Mouse (Mus musculus) spleen, postnatal 4 days (tissue): Measurements from ENCODE around the gene Trim7.
A peak's percentile ranks its signal among the peaks of the same experiment; 100 is the strongest.
"Not testable (repeated sequence)": the region's sequence is repeated elsewhere in the genome, so short reads cannot be mapped to it uniquely, and the experiment has no call there.

Experiments used
- DNase-seq, 2 experiments: peaks; one replicate each; pipeline ENCODE4 v3.0.0; 2022; ENCODE audit warnings: low spot score in 2 of 2

Trim7 gene

GRCm38 (mm10) chr11:48823536-48823972 is 2.4 kb upstream of the Trim7 start:
- peak; percentile 74 to 87 for DNase-seq

GRCm38 (mm10) chr11:48824311-48824830 is 1.6 kb upstream of the Trim7 start:
- no peak for DNase-seq

GRCm38 (mm10) chr11:48826752-48827096 is 784 bp downstream of the Trim7 start:
- no peak for DNase-seq

- DNase-seq = no peak
These were observed 2.0 kb downstream of the Trim7 start for GRCm38 (mm10) chr11:48827926-48828325.

- no peak for DNase-seq
These were observed 4.3 kb downstream of the Trim7 start for GRCm38 (mm10) chr11:48830279-48830678.

GRCm38 (mm10) chr11:48831273-48831672 is 5.3 kb downstream of the Trim7 start:
- no peak for DNase-seq

- DNase-seq = no peak
These were observed 7.3 kb downstream of the Trim7 start for GRCm38 (mm10) chr11:48833078-48833730.

- peak; percentile 90 to 96 for DNase-seq
These were observed 8.0 kb downstream of the Trim7 start for GRCm38 (mm10) chr11:48833731-48834639.

GRCm38 (mm10) chr11:48835923-48836322 is 10.0 kb downstream of the Trim7 start:
- DNase-seq = no peak

- DNase-seq = no peak
These were observed 11.0 kb downstream of the Trim7 start for GRCm38 (mm10) chr11:48836990-48837309.

GRCm38 (mm10) chr11:48837310-48838180 is 11.6 kb downstream of the Trim7 start:
- peak; percentile 50 to 83 for DNase-seq

- peak in 1 of 2 experiments; percentile 42 for DNase-seq
These were observed 12.3 kb downstream of the Trim7 start for GRCm38 (mm10) chr11:48838181-48838797.

- DNase-seq = no peak
These were observed 13.1 kb downstream of the Trim7 start for GRCm38 (mm10) chr11:48838879-48839680.

- DNase-seq = no peak
These were observed 14.9 kb downstream of the Trim7 start for GRCm38 (mm10) chr11:48840805-48841204.

GRCm38 (mm10) chr11:48841213-48841612 is 15.3 kb downstream of the Trim7 start:
- no peak for DNase-seq

- DNase-seq = no peak
These were observed 16.4 kb downstream of the Trim7 start for GRCm38 (mm10) chr11:48842378-48842792.

GRCm38 (mm10) chr11:48843202-48843601 is 17.3 kb downstream of the Trim7 start:
- DNase-seq = no peak

GRCm38 (mm10) chr11:48844309-48844708 is 18.4 kb downstream of the Trim7 start:
- DNase-seq = no peak

GRCm38 (mm10) chr11:48845244-48845815 is 19.4 kb downstream of the Trim7 start:
- DNase-seq = no peak

- DNase-seq = not testable (repeated sequence)
These were observed 20.4 kb downstream of the Trim7 start for GRCm38 (mm10) chr11:48846362-48846761.
